Mouse (Mus musculus) cerebellum, adult 2 months (tissue): ENCODE measurements around the gene Sh3bgr.

ENCODE experiments used
- CTCF ChIP-seq: fragments of 200-500 bp; IDR thresholded peaks from 2 replicates; pipeline ENCODE4 v1.5.1; 2011; ENCODE audit warnings: low read depth, mild to moderate bottlenecking, control low read depth, low read length, moderate library complexity, borderline replicate concordance; ENCODE audit not compliant: insufficient read depth
- POLR2A ChIP-seq: fragments of 200-500 bp; IDR thresholded peaks from 2 replicates; pipeline ENCODE4 v1.6.1; 2011; ENCODE audit warnings: low read length, control low read depth, borderline replicate concordance; ENCODE audit not compliant: insufficient read depth

DNA sequence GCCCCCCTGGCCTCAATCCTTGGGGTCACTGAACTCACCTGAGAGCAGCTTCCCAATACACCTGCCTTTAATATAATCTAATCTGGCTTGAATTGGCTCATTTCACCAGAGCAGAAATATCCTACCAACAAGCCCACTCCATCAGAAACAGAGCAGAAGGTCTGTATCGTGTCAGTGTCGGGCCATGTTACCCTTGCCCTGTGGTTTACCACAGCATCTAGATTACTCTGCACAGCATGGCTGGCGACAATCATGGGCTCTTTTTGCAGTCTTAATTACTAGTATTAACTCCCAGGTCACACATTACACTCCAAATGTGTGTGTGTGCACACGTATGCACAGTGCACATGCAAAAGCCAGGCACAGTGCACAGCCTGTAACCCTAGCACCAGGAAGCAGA, 31.4 kb upstream of the Sh3bgr start:
- no peak for TF ChIP-seq CTCF
- no peak for TF ChIP-seq POLR2A
